Mouse (Mus musculus): Measurements from ENCODE around the gene Rhbg. TPM values are rescaled to one million over a fixed set of nuclear protein-coding genes. Genes with fewer than 3 reads are reported as not detected.
A peak's percentile ranks its signal among the peaks of the same experiment; 100 is the strongest.
"Not testable (repeated sequence)": the region's sequence is repeated elsewhere in the genome, so short reads cannot be mapped to it uniquely, and the experiment has no call there.

Rhbg gene
- total RNA-seq, 2 experiments from 2014 or later: not detected

- DNase-seq (ENCODE audit: extremely low spot score in 1 of 2, low spot score in 1 of 2): not testable (repeated sequence)
Measured at GRCm38 (mm10) chr3:88268014-88268413, 13.5 kb upstream of the Rhbg start.

- DNase-seq (ENCODE audit: extremely low spot score in 1 of 2, low spot score in 1 of 2): no peak
Measured at GRCm38 (mm10) chr3:88262346-88262745, 7.8 kb upstream of the Rhbg start.

GRCm38 (mm10) chr3:88256382-88256781 lies 1.9 kb upstream of the Rhbg start:
- no peak for DNase-seq (ENCODE audit: extremely low spot score in 1 of 2, low spot score in 1 of 2)

GRCm38 (mm10) chr3:88255950-88256349 lies 1.4 kb upstream of the Rhbg start:
- no peak for DNase-seq (ENCODE audit: extremely low spot score in 1 of 2, low spot score in 1 of 2)

GRCm38 (mm10) chr3:88252739-88253138 lies 1.8 kb downstream of the Rhbg start:
- DNase-seq (ENCODE audit: extremely low spot score in 1 of 2, low spot score in 1 of 2): no peak

- DNase-seq (ENCODE audit: extremely low spot score in 1 of 2, low spot score in 1 of 2): no peak
Measured at GRCm38 (mm10) chr3:88248406-88248805, 6.1 kb downstream of the Rhbg start.

GRCm38 (mm10) chr3:88247666-88248065 lies 6.8 kb downstream of the Rhbg start:
- no peak for DNase-seq (ENCODE audit: extremely low spot score in 1 of 2, low spot score in 1 of 2)

GRCm38 (mm10) chr3:88245811-88246210 lies 8.7 kb downstream of the Rhbg start:
- peak; percentile 79 to 89 for DNase-seq (ENCODE audit: extremely low spot score in 1 of 2, low spot score in 1 of 2)

GRCm38 (mm10) chr3:88244071-88244470 lies 10.4 kb downstream of the Rhbg start:
- DNase-seq (ENCODE audit: extremely low spot score in 1 of 2, low spot score in 1 of 2): peak in 1 of 2 experiments; percentile 68

- peak; percentile 78 to 88 for DNase-seq (ENCODE audit: extremely low spot score in 1 of 2, low spot score in 1 of 2)
Measured at GRCm38 (mm10) chr3:88242531-88242930, 12.0 kb downstream of the Rhbg start.

- peak in 1 of 2 experiments; percentile 6 for DNase-seq (ENCODE audit: extremely low spot score in 1 of 2, low spot score in 1 of 2)
Measured at GRCm38 (mm10) chr3:88241045-88241786, 13.3 kb downstream of the Rhbg start.

GRCm38 (mm10) chr3:88239446-88239845 lies 15.1 kb downstream of the Rhbg start:
- DNase-seq (ENCODE audit: extremely low spot score in 1 of 2, low spot score in 1 of 2): no peak

GRCm38 (mm10) chr3:88238866-88239391 lies 15.6 kb downstream of the Rhbg start:
- DNase-seq (ENCODE audit: extremely low spot score in 1 of 2, low spot score in 1 of 2): peak in 1 of 2 experiments; percentile 15

GRCm38 (mm10) chr3:88237556-88238194 lies 16.8 kb downstream of the Rhbg start:
- DNase-seq (ENCODE audit: extremely low spot score in 1 of 2, low spot score in 1 of 2): peak in 1 of 2 experiments; percentile 24

- DNase-seq (ENCODE audit: extremely low spot score in 1 of 2, low spot score in 1 of 2): no peak
Measured at GRCm38 (mm10) chr3:88237161-88237555, 17.4 kb downstream of the Rhbg start.

- no peak for DNase-seq (ENCODE audit: extremely low spot score in 1 of 2, low spot score in 1 of 2)
Measured at GRCm38 (mm10) chr3:88235616-88236015, 18.9 kb downstream of the Rhbg start.

GRCm38 (mm10) chr3:88235216-88235615 lies 19.3 kb downstream of the Rhbg start:
- peak in 1 of 2 experiments; percentile 41 for DNase-seq (ENCODE audit: extremely low spot score in 1 of 2, low spot score in 1 of 2)

GRCm38 (mm10) chr3:88234041-88234440 lies 20.5 kb downstream of the Rhbg start:
- no peak for DNase-seq (ENCODE audit: extremely low spot score in 1 of 2, low spot score in 1 of 2)

- no peak for DNase-seq (ENCODE audit: extremely low spot score in 1 of 2, low spot score in 1 of 2)
Measured at GRCm38 (mm10) chr3:88232851-88233649, 21.5 kb downstream of the Rhbg start.

- peak in 1 of 2 experiments; percentile 34 for DNase-seq (ENCODE audit: extremely low spot score in 1 of 2, low spot score in 1 of 2)
Measured at GRCm38 (mm10) chr3:88232301-88232702, 22.2 kb downstream of the Rhbg start.
